Mouse (Mus musculus): ENCODE data around the gene Gm9944. TPM values are rescaled to one million over a fixed set of nuclear protein-coding genes. Genes with fewer than 3 reads are reported as not detected.
A peak's percentile ranks its signal among the peaks of the same experiment; 100 is the strongest.

Gm9944 gene
- polyA plus RNA-seq, 1 experiment from 2014 or later: not detected

DNA sequence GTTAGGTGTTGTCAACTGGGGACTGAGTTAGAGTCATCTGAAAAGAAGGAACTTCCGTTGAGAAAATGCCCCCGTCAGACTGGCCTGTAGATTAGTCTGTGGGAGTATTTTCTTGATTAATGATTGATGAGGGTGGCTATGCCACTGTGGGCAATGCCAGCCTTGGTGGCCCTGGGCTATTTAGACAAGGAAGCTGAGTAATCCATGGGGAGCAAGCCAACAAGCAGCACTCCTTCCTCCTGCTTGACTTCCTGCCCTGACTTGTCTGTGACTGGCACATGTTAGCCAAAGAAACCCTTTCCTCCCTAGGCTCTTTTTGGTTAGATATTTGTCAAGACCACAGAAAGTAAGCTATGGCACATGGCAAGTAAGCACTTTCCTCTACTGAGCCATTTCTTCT, 22.4 kb downstream of the Gm9944 start:
- no peaks in the 10 kb centered on the region for H3K4me1 ChIP-seq (ENCODE audit: control insufficient read depth, insufficient read depth, low read length)
- 73% methylated on average over 2 of the region's 2 CpGs for WGBS
- no peak overlapping the region for H3K4me3 ChIP-seq (ENCODE audit: low read length)
- H3K9ac ChIP-seq (ENCODE audit: low read depth, low read length): no peak overlapping the region
- no peaks in the 10 kb centered on the region for H3K27me3 ChIP-seq (replicated peaks; ENCODE audit: control insufficient read depth, insufficient read depth, low read length)
- H3K9me3 ChIP-seq (ENCODE audit: control insufficient read depth, low read length): no peaks in the 10 kb centered on the region
- no peak for ATAC-seq
- no peak overlapping the region for H3K27ac ChIP-seq (ENCODE audit: low read length)
- no peak overlapping the region for H3K4me2 ChIP-seq (ENCODE audit: low read depth, low read length)
- no peaks in the 10 kb centered on the region for H3K36me3 ChIP-seq (ENCODE audit: control insufficient read depth, insufficient read depth, low read length)

DNA sequence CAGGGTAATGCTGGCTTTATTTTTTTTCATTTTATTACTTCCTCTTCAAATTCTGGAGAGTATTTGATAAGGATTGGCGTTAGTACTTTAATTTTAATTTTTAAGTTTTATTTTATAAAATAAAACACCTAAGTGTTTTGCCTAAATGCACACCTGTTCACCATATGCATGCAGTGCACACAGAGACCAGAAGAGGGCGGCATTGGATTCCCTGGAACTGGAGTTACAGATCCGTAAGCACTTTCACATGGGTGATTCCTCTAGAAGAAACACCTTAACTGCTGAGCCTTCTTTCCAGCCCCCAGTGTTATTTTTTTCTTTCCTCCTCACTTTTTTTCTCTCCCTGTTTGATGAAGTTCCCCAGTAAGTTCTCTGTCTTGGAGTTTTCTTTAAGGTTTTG, 24.2 kb downstream of the Gm9944 start:
- Histone ChIP-seq H3K4me1 (ENCODE audit: control insufficient read depth, insufficient read depth, low read length) (no peaks in the 10 kb centered on the region), H3K9ac (ENCODE audit: low read depth, low read length) (no peak overlapping the region), H3K9me3 (ENCODE audit: control insufficient read depth, low read length) (no peaks in the 10 kb centered on the region), H3K4me2 (ENCODE audit: low read depth, low read length) (no peak overlapping the region), H3K4me3 (ENCODE audit: low read length) (no peak overlapping the region), H3K27ac (ENCODE audit: low read length) (no peak overlapping the region), H3K36me3 (ENCODE audit: control insufficient read depth, insufficient read depth, low read length) (no peaks in the 10 kb centered on the region), H3K27me3 (replicated peaks; ENCODE audit: control insufficient read depth, insufficient read depth, low read length) (no peaks in the 10 kb centered on the region)
- WGBS: 23% methylated on average over 3 of the region's 3 CpGs
- no peak for ATAC-seq

DNA sequence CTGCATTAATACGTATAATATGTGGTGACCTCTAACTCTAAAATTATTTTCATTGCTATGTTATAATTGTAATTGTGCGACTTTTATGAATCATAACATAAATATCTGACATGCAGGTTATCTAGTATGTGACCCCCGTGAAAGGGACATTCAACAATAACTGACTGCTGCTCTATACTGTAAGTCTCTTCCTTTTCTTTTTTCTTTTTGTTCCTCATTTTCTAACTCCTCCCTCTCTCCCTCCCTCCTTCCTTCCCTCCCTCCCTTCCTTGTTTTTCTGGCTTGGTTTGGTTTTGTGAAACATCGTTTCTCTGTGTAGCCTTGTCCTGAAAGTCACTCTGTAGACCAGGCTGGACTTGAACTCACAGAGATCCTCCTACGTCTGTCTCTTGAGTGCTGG, 28.5 kb downstream of the Gm9944 start:
- Histone ChIP-seq H3K27me3 (replicated peaks; ENCODE audit: control insufficient read depth, insufficient read depth, low read length) (no peaks in the 10 kb centered on the region), H3K36me3 (ENCODE audit: control insufficient read depth, insufficient read depth, low read length) (no peaks in the 10 kb centered on the region), H3K9ac (ENCODE audit: low read depth, low read length) (no peak overlapping the region), H3K4me2 (ENCODE audit: low read depth, low read length) (no peak overlapping the region), H3K27ac (ENCODE audit: low read length) (no peak overlapping the region), H3K4me3 (ENCODE audit: low read length) (no peak overlapping the region), H3K4me1 (ENCODE audit: control insufficient read depth, insufficient read depth, low read length) (no peaks in the 10 kb centered on the region), H3K9me3 (ENCODE audit: control insufficient read depth, low read length) (no peaks in the 10 kb centered on the region)
- WGBS: 76% methylated on average over 5 of the region's 5 CpGs
- no peak for ATAC-seq

DNA sequence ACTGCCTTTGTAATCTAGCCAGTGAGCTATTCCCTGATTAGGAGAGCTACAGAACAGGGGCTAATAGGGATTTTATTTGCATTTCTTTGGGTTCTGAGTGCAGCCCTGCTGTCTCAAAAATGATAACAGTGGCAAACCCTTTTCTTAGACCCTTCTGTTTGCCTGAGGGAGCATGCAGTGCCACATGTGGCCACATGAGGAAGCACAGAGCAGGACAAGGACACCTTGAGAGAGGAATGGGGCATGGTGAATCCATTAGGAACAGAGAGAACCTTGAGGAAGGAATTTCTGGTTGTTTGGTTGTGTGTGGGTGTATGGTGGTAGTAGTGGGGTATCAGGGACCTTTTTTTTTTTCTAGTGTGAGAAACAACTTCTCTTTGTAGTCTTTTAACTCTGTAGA, 32.5 kb downstream of the Gm9944 start:
- no peak overlapping the region for H3K27ac ChIP-seq (ENCODE audit: low read length)
- ATAC-seq: no peak
- no peak overlapping the region for H3K4me2 ChIP-seq (ENCODE audit: low read depth, low read length)
- H3K4me1 ChIP-seq (ENCODE audit: control insufficient read depth, insufficient read depth, low read length): no peaks in the 10 kb centered on the region
- no peak overlapping the region for H3K9ac ChIP-seq (ENCODE audit: low read depth, low read length)
- no peaks in the 10 kb centered on the region for H3K9me3 ChIP-seq (ENCODE audit: control insufficient read depth, low read length)
- H3K27me3 ChIP-seq (replicated peaks; ENCODE audit: control insufficient read depth, insufficient read depth, low read length): no peaks in the 10 kb centered on the region
- H3K36me3 ChIP-seq (ENCODE audit: control insufficient read depth, insufficient read depth, low read length): no peaks in the 10 kb centered on the region
- H3K4me3 ChIP-seq (ENCODE audit: low read length): no peak overlapping the region

DNA sequence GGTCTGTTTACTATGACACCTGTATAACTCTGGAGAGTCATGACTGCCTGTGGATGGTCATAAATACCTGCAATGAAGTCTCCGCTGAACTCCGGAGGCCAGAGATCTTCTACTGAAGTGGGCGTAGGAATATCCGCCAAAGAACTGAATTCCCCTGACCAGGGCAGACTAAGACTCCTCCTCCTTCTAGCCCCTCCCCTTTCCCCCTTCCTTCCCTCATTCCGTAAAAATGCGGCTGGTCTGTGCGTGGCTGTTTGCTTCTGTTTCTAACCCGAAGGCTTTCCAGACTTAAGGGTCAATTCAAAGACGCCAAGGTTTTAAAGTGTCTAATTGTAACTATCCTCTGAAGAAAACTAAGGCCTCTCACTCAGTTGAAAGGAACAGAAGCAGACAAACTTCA, 44.8 kb downstream of the Gm9944 start, which contains the start of gene Pramef12:
Pramef12 (minus strand) TSS at position 175 of the 400 bp plus-strand sequence.
- Histone ChIP-seq H3K4me3 (ENCODE audit: low read length) (no peak within 1 kb of the TSS), H3K27me3 (replicated peaks; ENCODE audit: control insufficient read depth, insufficient read depth, low read length) (no peaks in the 10 kb centered on the region), H3K9ac (ENCODE audit: low read depth, low read length) (no peak within 1 kb of the TSS), H3K4me1 (ENCODE audit: control insufficient read depth, insufficient read depth, low read length) (peaks cover 5% of the 10 kb centered on the region; the same call in 1 of the 2 replicates), H3K4me2 (ENCODE audit: low read depth, low read length) (no peak within 1 kb of the TSS), H3K9me3 (ENCODE audit: control insufficient read depth, low read length) (no peaks in the 10 kb centered on the region), H3K36me3 (ENCODE audit: control insufficient read depth, insufficient read depth, low read length) (no peaks in the 10 kb centered on the region), H3K27ac (ENCODE audit: low read length) (no peak within 1 kb of the TSS)
- 72% methylated on average over 9 of the region's 9 CpGs for WGBS
- ATAC-seq: no peak

DNA sequence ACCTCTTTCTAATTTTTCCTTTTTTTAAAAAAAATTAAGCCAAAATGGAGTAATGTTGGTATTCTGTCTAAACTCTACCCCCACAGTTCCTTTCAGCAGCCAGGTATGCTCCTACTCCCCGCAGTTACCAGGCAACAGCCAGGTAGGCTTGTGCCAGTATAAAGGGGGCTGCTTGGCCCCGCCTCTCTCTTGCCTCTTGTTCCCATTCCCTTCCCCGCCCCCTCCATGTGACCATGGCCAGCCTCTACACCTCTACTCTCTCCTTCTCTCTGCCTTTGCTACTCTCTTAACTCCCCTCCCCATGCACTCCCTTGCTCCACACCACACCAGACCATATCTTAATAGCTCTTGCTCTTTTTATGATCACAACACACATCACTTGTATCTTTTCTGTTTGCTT, 46.9 kb downstream of the Gm9944 start:
- peaks cover 5% of the 10 kb centered on the region; the same call in 1 of the 2 replicates for H3K4me1 ChIP-seq (ENCODE audit: control insufficient read depth, insufficient read depth, low read length)
- WGBS: 72% methylated on average over 3 of the region's 3 CpGs

DNA sequence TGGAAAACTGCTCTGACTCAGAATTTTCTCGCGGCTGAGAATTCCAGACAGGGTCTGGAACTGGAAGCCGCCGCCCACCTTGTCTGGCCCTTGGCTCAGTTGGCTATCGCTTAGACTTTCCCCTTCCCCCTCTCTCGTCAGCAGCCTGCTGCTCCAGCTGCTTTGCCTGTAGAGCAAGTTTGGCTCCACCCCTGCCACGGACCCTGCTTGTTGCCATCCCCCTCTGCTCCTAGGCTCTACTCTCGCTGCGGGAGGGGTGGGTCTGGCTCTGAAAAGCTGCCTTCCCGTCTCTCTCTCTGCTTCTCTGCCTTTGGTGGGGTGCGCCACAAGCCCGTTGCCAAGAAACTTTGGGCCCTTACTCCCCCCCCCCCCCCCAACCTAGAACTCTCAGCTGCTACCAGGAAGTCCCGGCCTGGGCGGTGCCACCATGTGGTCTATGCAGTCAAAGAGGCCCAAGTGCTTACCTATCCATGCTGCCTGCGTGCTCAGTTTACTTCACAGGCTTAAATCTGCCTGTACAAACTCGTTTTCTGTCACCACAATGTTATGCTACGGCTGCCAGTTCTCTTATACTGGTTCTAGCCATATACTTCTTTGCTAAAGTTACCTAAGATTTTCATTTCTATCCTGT, 48.5 kb downstream of the Gm9944 start:
- ATAC-seq: peak; percentile 93
- no peaks in the 10 kb centered on the region for H3K27me3 ChIP-seq (replicated peaks; ENCODE audit: control insufficient read depth, insufficient read depth, low read length)
- H3K4me3 ChIP-seq (ENCODE audit: low read length): peak overlapping the region; percentile 44
- no peaks in the 10 kb centered on the region for H3K36me3 ChIP-seq (ENCODE audit: control insufficient read depth, insufficient read depth, low read length)
- 4% methylated on average over 17 of the region's 17 CpGs for WGBS
- no peak overlapping the region for H3K27ac ChIP-seq (ENCODE audit: low read length)
- H3K4me1 ChIP-seq (ENCODE audit: control insufficient read depth, insufficient read depth, low read length): peaks cover 5% of the 10 kb centered on the region; the same call in 1 of the 2 replicates
- no peaks in the 10 kb centered on the region for H3K9me3 ChIP-seq (ENCODE audit: control insufficient read depth, low read length)
- H3K4me2 ChIP-seq (ENCODE audit: low read depth, low read length): peak overlapping the region; percentile 64
- peak overlapping the region; percentile 55; the same call in 1 of the 2 replicates for H3K9ac ChIP-seq (ENCODE audit: low read depth, low read length)

More for the DNA sequence above, 46.9 kb downstream of the Gm9944 start:
- H3K4me2 ChIP-seq (ENCODE audit: low read depth, low read length): no peak overlapping the region
- no peak for ATAC-seq
- H3K9ac ChIP-seq (ENCODE audit: low read depth, low read length): no peak overlapping the region
- H3K9me3 ChIP-seq (ENCODE audit: control insufficient read depth, low read length): no peaks in the 10 kb centered on the region
- no peak overlapping the region for H3K4me3 ChIP-seq (ENCODE audit: low read length)
- H3K36me3 ChIP-seq (ENCODE audit: control insufficient read depth, insufficient read depth, low read length): no peaks in the 10 kb centered on the region
- H3K27me3 ChIP-seq (replicated peaks; ENCODE audit: control insufficient read depth, insufficient read depth, low read length): no peaks in the 10 kb centered on the region
- no peak overlapping the region for H3K27ac ChIP-seq (ENCODE audit: low read length)

Other genes starting within 250 kb of the Gm9944 start
- gene C87977, start 240.0 kb downstream of the Gm9944 start, polyA plus RNA-seq (2015; fragmentation: Nextera tagmentation; extraction: Ambion mirVana): not detected in 2 replicates
- not detected in 2 replicates for gene Pramel5, start 172.8 kb downstream of the Gm9944 start, polyA plus RNA-seq (2015; fragmentation: Nextera tagmentation; extraction: Ambion mirVana)
- gene Gm13128, start 123.1 kb downstream of the Gm9944 start, polyA plus RNA-seq (2015; fragmentation: Nextera tagmentation; extraction: Ambion mirVana): not detected in 2 replicates
- gene Gm13119, start 95.4 kb downstream of the Gm9944 start, polyA plus RNA-seq (2015; fragmentation: Nextera tagmentation; extraction: Ambion mirVana): not detected in 2 replicates
- not detected in 2 replicates for gene Pramef20, start 75.4 kb downstream of the Gm9944 start, polyA plus RNA-seq (2015; fragmentation: Nextera tagmentation; extraction: Ambion mirVana)
- gene Pramef12, start 44.9 kb downstream of the Gm9944 start, polyA plus RNA-seq (2015; fragmentation: Nextera tagmentation; extraction: Ambion mirVana): 0.07 TPM in 1 of 2 replicates, not detected in the other
- gene 1700012P22Rik, start 14.5 kb downstream of the Gm9944 start, polyA plus RNA-seq (2015; fragmentation: Nextera tagmentation; extraction: Ambion mirVana): not detected in 2 replicates
- not detected in 2 replicates for gene Aadacl3, start 10.4 kb upstream of the Gm9944 start, polyA plus RNA-seq (2015; fragmentation: Nextera tagmentation; extraction: Ambion mirVana)
- not detected in 2 replicates for gene 9430007A20Rik, start 66.5 kb upstream of the Gm9944 start, polyA plus RNA-seq (2015; fragmentation: Nextera tagmentation; extraction: Ambion mirVana)
- not detected in 2 replicates for gene Gm13124, start 111.8 kb upstream of the Gm9944 start, polyA plus RNA-seq (2015; fragmentation: Nextera tagmentation; extraction: Ambion mirVana)
- not detected in 2 replicates for gene Aadacl4, start 160.4 kb upstream of the Gm9944 start, polyA plus RNA-seq (2015; fragmentation: Nextera tagmentation; extraction: Ambion mirVana)
- not detected in 2 replicates for gene Gm436, start 233.1 kb upstream of the Gm9944 start, polyA plus RNA-seq (2015; fragmentation: Nextera tagmentation; extraction: Ambion mirVana)